Mouse (Mus musculus) cerebellum, adult 11-12 months (tissue): ENCODE measurements around the gene Runx2.

Experiments used
- DNase-seq: peaks from one replicate; pipeline ENCODE4 v3.0.0; 2022

Runx2 gene

GRCm38 (mm10) chr17:44584781-44585180, 229.8 kb downstream of the Runx2 start:
- DNase-seq: no peak

GRCm38 (mm10) chr17:44577791-44578190, 236.8 kb downstream of the Runx2 start:
- DNase-seq: no peak

- no peak for DNase-seq
Observed at GRCm38 (mm10) chr17:44570899-44571298, 243.7 kb downstream of the Runx2 start.

GRCm38 (mm10) chr17:44569020-44569621, 245.5 kb downstream of the Runx2 start:
- DNase-seq: no peak

- no peak for DNase-seq
Observed at GRCm38 (mm10) chr17:44566992-44567391, 247.6 kb downstream of the Runx2 start.

GRCm38 (mm10) chr17:44565884-44566515, 248.6 kb downstream of the Runx2 start:
- no peak for DNase-seq

GRCm38 (mm10) chr17:44565311-44565831, 249.2 kb downstream of the Runx2 start:
- DNase-seq: no peak

GRCm38 (mm10) chr17:44564611-44565198, 249.9 kb downstream of the Runx2 start:
- DNase-seq: no peak

- no peak for DNase-seq
Observed at GRCm38 (mm10) chr17:44560016-44560415, 254.6 kb downstream of the Runx2 start.

GRCm38 (mm10) chr17:44557199-44558111, 257.1 kb downstream of the Runx2 start:
- no peak for DNase-seq

GRCm38 (mm10) chr17:44554941-44555340, 259.7 kb downstream of the Runx2 start:
- no peak for DNase-seq

- DNase-seq: no peak
Observed at GRCm38 (mm10) chr17:44549551-44549950, 265.0 kb downstream of the Runx2 start.

GRCm38 (mm10) chr17:44547922-44548321, 266.7 kb downstream of the Runx2 start:
- no peak for DNase-seq

GRCm38 (mm10) chr17:44546801-44547200, 267.8 kb downstream of the Runx2 start:
- no peak for DNase-seq

- DNase-seq: no peak
Observed at GRCm38 (mm10) chr17:44545141-44545813, 269.3 kb downstream of the Runx2 start.

GRCm38 (mm10) chr17:44542706-44543105, 271.9 kb downstream of the Runx2 start:
- no peak for DNase-seq

- no peak for DNase-seq
Observed at GRCm38 (mm10) chr17:44540699-44541098, 273.9 kb downstream of the Runx2 start.

GRCm38 (mm10) chr17:44538921-44539320, 275.7 kb downstream of the Runx2 start:
- DNase-seq: no peak

GRCm38 (mm10) chr17:44530000-44530399, 284.6 kb downstream of the Runx2 start:
- no peak for DNase-seq

- no peak for DNase-seq
Observed at GRCm38 (mm10) chr17:44528617-44529016, 286.0 kb downstream of the Runx2 start.

- DNase-seq: no peak
Observed at GRCm38 (mm10) chr17:44524146-44524545, 290.5 kb downstream of the Runx2 start.

GRCm38 (mm10) chr17:44522906-44523305, 291.7 kb downstream of the Runx2 start:
- no peak for DNase-seq
